Mouse (Mus musculus) NIH3T3 (cell line): Measurements from ENCODE around the gene Bloc1s5.
A peak's percentile ranks its signal among the peaks of the same experiment; 100 is the strongest.
"Not testable (repeated sequence)": the region's sequence is repeated elsewhere in the genome, so short reads cannot be mapped to it uniquely, and the experiment has no call there.

Experiments used
- DNase-seq: peaks from one replicate; pipeline ENCODE4 v3.0.0-alpha.2; 2012; ENCODE audit warnings: low read depth

Bloc1s5 gene

GRCm38 (mm10) chr13:38618001-38618630 is 16.8 kb downstream of the Bloc1s5 start:
- DNase-seq, result not testable (repeated sequence)

- DNase-seq, result no peak
These were observed 18.0 kb downstream of the Bloc1s5 start for GRCm38 (mm10) chr13:38616887-38617286.

- no peak for DNase-seq
These were observed 19.3 kb downstream of the Bloc1s5 start for GRCm38 (mm10) chr13:38615656-38616055.

GRCm38 (mm10) chr13:38614298-38614697 is 20.6 kb downstream of the Bloc1s5 start:
- DNase-seq, result no peak

DNA sequence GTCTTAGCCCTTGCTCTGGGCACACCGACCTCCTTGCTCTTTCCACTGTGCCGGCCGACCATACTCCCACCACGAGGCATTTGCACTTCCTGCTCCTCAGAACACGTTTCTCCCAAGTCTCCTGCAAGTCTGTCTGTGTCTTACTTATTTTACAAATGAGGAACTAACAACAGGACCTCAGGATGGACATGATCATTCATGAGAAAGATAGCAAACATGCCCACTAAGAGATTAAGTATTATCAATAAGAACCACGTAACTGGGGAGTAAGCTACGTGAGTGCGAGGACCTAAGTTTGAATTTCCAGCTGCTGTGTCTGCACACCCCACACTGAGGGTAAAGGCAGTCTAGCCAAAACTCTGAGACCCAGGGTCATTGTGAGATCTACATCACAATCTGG is 21.3 kb downstream of the Bloc1s5 start:
- DNase-seq, result no peak

DNA sequence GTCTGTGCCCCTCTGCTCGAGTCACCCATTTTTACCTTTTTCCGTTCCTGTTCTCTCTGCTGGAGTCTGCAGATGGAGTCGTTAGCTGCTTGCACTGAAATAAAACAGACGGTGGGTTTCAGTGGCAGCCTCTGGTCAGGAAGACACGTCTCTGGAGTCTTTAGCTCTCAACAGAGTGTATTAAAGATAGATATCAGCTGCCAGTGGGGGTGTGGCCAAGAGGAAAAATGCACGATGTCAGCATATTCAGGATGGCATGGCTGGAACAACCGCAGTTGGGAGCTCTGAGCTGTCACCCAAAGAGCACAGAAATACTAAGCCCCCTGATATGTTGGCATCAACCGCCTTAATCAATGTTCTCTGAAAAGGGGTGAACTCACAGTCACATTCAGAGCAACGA is 22.3 kb downstream of the Bloc1s5 start:
- DNase-seq, result no peak

- DNase-seq, result peak; percentile 8
These were observed 22.7 kb downstream of the Bloc1s5 start for GRCm38 (mm10) chr13:38612179-38612578.

DNA sequence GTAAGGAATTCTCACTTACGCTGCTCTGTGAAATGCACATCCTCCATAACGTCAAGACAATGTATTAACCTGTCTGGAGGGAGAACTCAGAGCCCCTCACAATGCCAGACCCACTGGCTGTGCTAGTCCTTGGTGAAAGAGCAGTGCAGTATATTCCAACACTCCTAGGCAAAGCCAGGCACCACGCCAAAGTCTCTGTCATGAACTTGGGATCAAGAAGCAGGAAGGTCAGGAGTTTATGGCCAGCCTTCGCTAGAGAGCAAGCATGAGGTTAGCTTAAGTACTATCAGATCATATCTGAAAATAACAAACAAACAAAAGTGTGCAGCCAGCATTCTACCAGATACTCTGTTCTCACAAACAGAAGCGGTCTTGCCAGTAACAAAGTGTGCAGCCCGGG is 24.6 kb downstream of the Bloc1s5 start:
- no peak for DNase-seq

DNA sequence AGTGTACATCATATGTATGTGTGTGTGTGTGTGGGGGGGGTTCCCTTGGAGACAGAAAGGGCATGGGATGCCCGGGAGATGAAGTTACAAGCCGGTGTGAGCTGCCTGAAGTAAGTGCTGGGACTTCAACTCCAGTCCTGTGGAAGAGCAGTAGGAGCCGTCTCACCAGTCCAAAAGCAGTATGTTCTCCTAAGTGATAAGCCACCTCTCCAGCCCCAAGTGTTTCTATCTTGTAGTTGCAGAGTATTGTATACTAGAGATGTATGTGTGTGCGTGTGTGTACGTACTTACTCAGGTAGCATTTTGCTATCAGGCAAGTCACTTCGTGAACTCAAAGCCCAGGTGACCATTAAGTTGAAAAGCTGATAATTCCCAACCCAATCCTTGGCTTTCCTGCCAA is 27.8 kb downstream of the Bloc1s5 start:
- no peak for DNase-seq

- DNase-seq, result no peak
These were observed 29.6 kb downstream of the Bloc1s5 start for GRCm38 (mm10) chr13:38605353-38605752.

DNA sequence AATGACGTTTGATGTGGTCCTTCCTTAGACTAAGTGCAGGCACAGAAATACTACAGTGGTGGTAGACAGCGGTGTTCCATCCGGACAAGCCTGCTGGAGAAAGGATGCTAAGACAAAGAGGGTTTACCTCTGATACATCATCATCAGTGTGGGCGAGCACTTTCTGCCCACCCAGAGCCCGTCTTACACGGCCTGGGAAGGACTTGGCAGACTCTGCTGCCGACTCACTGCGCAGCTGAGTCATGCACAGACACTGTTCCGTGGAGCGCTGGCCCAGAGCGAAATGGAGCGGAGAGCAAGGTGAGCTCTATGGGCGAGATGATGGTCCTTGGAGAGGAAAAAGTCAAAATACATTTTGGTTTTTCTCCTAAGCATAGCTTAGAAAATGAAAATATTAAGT is 31.9 kb downstream of the Bloc1s5 start:
- no peak for DNase-seq

DNA sequence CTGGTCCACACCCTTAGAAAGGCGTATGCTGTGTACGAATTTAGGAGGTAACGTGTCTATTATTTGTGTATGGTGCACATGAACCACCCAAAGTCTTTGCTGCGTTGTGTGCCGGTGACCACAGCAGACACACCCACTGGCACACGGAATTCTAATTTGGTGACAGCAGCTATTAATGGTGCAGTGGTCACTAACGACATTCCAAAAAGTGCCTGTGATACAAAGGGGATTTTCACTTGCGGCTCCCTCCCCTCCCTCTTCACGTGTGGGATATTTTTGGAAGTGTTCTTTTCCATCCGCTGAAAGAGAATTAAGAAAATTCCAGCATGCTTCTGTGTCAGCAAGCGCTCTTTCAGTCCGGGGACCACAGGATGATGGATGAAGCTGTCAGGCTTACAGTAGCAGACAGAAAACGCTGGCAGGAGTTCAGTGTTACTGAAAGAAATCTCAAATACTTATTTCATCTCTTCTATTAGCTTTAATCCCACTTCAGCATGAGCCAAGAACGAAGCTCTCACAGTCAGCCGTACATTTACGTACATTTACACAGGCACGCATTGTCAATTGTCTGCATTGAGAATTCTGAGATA is 32.6 kb downstream of the Bloc1s5 start:
- DNase-seq, result no peak

DNA sequence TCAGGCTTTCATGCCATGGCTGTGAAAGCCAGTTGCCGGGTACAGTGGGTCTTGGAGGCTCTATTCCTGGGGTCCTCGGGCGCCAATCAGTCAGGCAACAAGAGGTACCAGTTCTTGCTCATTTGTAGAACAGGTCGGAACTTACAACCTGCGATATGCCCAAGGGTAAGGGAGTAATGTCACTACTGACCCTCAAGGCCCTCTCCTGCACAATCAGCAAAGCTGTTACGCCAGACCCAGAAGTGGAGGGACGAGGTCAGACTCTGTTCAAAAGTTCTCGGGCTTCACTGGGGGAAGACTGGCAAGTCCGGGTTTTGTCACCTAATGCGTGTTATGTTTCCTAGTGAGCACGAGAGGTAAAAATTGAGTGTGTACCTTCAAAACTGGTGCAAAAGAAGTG is 34.1 kb downstream of the Bloc1s5 start:
- DNase-seq, result no peak

DNA sequence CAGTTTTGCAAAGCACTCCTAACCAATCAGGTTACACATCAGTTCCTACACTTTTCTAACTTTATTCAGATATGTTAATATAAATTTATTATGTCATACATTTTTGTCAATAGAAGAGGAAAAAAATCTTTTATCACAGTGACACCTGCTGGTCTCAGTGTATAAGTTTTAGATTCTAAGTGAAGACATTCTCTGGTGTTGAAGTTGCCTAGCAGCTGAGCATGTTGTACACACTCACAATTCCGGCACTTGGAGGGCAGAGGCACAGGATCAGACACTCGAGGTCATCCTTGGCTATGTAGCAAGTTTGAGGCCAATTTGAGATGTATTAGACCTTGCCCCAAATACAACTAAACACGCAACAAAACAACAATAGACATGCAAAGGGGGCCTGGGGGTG is 37.8 kb downstream of the Bloc1s5 start:
- peak; percentile 72 for DNase-seq

GRCm38 (mm10) chr13:38596461-38596860 is 38.4 kb downstream of the Bloc1s5 start:
- DNase-seq, result no peak

- no peak for DNase-seq
These were observed 41.8 kb downstream of the Bloc1s5 start for GRCm38 (mm10) chr13:38593114-38593513.

DNA sequence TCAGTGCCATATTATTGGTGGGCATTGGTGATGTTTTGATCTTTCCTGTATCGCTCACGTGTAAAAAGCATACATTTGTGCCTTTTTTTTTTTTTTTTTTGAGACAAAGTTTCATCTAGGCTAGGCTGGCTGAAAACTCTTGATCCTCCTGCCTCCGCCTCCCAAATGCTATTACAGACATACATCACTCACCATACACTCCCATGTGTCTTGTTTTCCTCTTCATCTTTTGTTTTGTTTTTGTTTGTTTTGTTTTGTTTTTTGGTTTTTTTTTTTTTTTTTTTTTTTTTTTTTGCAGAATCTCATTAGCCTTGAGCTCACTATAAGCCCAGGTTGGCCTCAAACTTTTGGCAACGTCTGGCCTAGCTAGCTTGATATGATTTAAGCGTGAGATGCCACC is 47.6 kb downstream of the Bloc1s5 start:
- no peak for DNase-seq

- DNase-seq, result no peak
These were observed 48.5 kb downstream of the Bloc1s5 start for GRCm38 (mm10) chr13:38586451-38586850.

GRCm38 (mm10) chr13:38582768-38583167 is 52.1 kb downstream of the Bloc1s5 start:
- DNase-seq, result peak; percentile 42

GRCm38 (mm10) chr13:38580601-38581457 is 54.1 kb downstream of the Bloc1s5 start:
- peak; percentile 50 for DNase-seq

GRCm38 (mm10) chr13:38579971-38580600 is 54.8 kb downstream of the Bloc1s5 start:
- no peak for DNase-seq

DNA sequence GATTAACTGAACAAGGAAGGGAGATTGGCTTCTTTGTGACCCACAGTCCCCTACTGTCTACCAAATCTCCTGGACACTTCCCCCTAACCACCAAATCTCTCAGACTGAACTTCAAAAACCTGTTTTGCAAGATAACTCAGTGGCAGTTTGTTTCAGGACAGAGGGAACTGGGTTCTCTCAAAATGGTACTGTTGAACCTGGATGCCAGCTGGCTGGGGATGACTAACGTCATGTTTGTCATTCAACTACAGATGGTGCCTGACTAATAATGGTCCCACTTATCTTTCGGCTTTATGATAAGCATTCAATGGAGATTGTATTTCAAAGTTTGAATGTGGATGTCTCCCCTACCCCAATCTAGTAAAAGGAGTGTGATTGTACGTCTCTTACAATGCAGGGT is 60.2 kb downstream of the Bloc1s5 start:
- no peak for DNase-seq

DNA sequence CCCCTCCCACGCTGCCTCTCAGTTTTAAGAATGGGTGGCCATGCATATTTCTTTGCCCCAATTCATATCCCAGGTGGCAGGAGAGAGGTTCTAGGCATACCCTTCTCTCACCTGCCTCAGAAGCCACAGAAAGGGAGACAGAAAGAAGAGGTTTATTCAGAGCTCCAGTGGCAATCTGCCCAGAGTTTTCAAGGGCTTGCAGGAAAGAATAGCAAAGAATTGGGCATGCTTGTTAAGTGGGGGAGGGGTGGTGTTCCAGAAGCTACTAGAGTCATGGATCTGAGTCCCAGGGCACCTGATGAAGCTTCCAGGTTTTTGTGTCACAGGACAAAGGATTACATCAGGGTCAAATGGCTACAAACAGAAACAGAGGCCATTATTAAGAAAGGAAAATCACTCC is 61.6 kb downstream of the Bloc1s5 start:
- DNase-seq, result peak; percentile 11
